Mouse (Mus musculus) small intestine, adult 2 months (tissue): ENCODE results near the gene Tef.

Experiments
- CTCF ChIP-seq: fragments of 200-500 bp; IDR thresholded peaks from 2 replicates; pipeline ENCODE4 v1.5.1; 2012; ENCODE audit warnings: low read depth, mild to moderate bottlenecking, control low read depth, inconsistent platforms, low read length, moderate library complexity, mixed read lengths; ENCODE audit not compliant: insufficient replicate concordance, insufficient read length; ENCODE audit errors: extremely low read depth
- POLR2A ChIP-seq: fragments of 200-500 bp; IDR thresholded peaks from 2 replicates; pipeline ENCODE4 v1.6.1; 2012; ENCODE audit warnings: low read depth, mild to moderate bottlenecking, control low read depth, inconsistent platforms, low read length, moderate library complexity

GRCm38 (mm10) chr15:81806621-81807404 lies 4.6 kb downstream of the Tef start:
- TF ChIP-seq CTCF (no peak), POLR2A (no peak)
